Mouse (Mus musculus) E14TG2a.4 (cell line): ENCODE data around the gene Gm47985.
"Not testable (repeated sequence)": the region's sequence is repeated elsewhere in the genome, so short reads cannot be mapped to it uniquely, and the experiment has no call there.

ENCODE experiments used
- CTCF ChIP-seq: conservative IDR thresholded peaks from 2 replicates; pipeline ENCODE4 v1.5.1; 2014; ENCODE audit warnings: low read length
- NANOG ChIP-seq: IDR thresholded peaks from 2 replicates; pipeline ENCODE4 v1.6.1; 2014; ENCODE audit warnings: borderline replicate concordance, low read length, mixed read lengths
- POU5F1 ChIP-seq: IDR thresholded peaks from 2 replicates; pipeline ENCODE4 v1.6.1; 2014; ENCODE audit warnings: low read length, borderline replicate concordance

GRCm38 (mm10) chr1:151154131-151154530, 28.2 kb upstream of the Gm47985 start:
- TF ChIP-seq CTCF, NANOG, POU5F1: not testable (repeated sequence)
